Mouse (Mus musculus): ENCODE results near the gene 4930523C07Rik. TPM values are rescaled to one million over a fixed set of nuclear protein-coding genes. Genes with fewer than 3 reads are reported as not detected.

The 4930523C07Rik gene
- total RNA-seq (2014; fragmentation: Nextera tagmentation) (22.9 and 28.4 TPM in 2 replicates), total RNA-seq (2017) (53.9 and 82.3 TPM in 2 replicates)

- peak; percentile 79 for ATAC-seq (replicated peaks; ENCODE audit: poor library complexity, severe bottlenecking)
Observed at GRCm38 (mm10) chr1:160044237-160045021, at the start of gene 4930523C07Rik. Gene 4930523C07Rik, plus strand, starts transcription at chr1:160044382.

- ATAC-seq (replicated peaks; ENCODE audit: poor library complexity, severe bottlenecking) = peak; percentile 72
Observed at GRCm38 (mm10) chr1:159997329-159997728, 46.9 kb upstream of the 4930523C07Rik start.

GRCm38 (mm10) chr1:159998349-159998748, 45.8 kb upstream of the 4930523C07Rik start:
- peak; percentile 60 for ATAC-seq (replicated peaks; ENCODE audit: poor library complexity, severe bottlenecking)

- ATAC-seq (replicated peaks; ENCODE audit: poor library complexity, severe bottlenecking) = no peak
Observed at GRCm38 (mm10) chr1:159999232-159999631, 45.0 kb upstream of the 4930523C07Rik start.

- ATAC-seq (replicated peaks; ENCODE audit: poor library complexity, severe bottlenecking) = no peak
Observed at GRCm38 (mm10) chr1:160005319-160005718, 38.9 kb upstream of the 4930523C07Rik start.

- ATAC-seq (replicated peaks; ENCODE audit: poor library complexity, severe bottlenecking) = no peak
Observed at GRCm38 (mm10) chr1:160006919-160007588, 37.1 kb upstream of the 4930523C07Rik start.

GRCm38 (mm10) chr1:160013042-160013441, 31.1 kb upstream of the 4930523C07Rik start:
- peak; percentile 99 for ATAC-seq (replicated peaks; ENCODE audit: poor library complexity, severe bottlenecking)

- peak; percentile 57 for ATAC-seq (replicated peaks; ENCODE audit: poor library complexity, severe bottlenecking)
Observed at GRCm38 (mm10) chr1:160024339-160024980, 19.7 kb upstream of the 4930523C07Rik start.

GRCm38 (mm10) chr1:160025146-160025894, 18.9 kb upstream of the 4930523C07Rik start:
- peak; percentile 89 for ATAC-seq (replicated peaks; ENCODE audit: poor library complexity, severe bottlenecking)

- no peak for ATAC-seq (replicated peaks; ENCODE audit: poor library complexity, severe bottlenecking)
Observed at GRCm38 (mm10) chr1:160025895-160026255, 18.3 kb upstream of the 4930523C07Rik start.

- ATAC-seq (replicated peaks; ENCODE audit: poor library complexity, severe bottlenecking) = no peak
Observed at GRCm38 (mm10) chr1:160027939-160028338, 16.2 kb upstream of the 4930523C07Rik start.

- peak; percentile 86 for ATAC-seq (replicated peaks; ENCODE audit: poor library complexity, severe bottlenecking)
Observed at GRCm38 (mm10) chr1:160033948-160034598, 10.1 kb upstream of the 4930523C07Rik start.

- no peak for ATAC-seq (replicated peaks; ENCODE audit: poor library complexity, severe bottlenecking)
Observed at GRCm38 (mm10) chr1:160035561-160035960, 8.6 kb upstream of the 4930523C07Rik start.

GRCm38 (mm10) chr1:160036996-160037521, 7.1 kb upstream of the 4930523C07Rik start:
- peak; percentile 26; the same call in 1 of the 2 replicates for ATAC-seq (replicated peaks; ENCODE audit: poor library complexity, severe bottlenecking)

- ATAC-seq (replicated peaks; ENCODE audit: poor library complexity, severe bottlenecking) = peak; percentile 21
Observed at GRCm38 (mm10) chr1:160039951-160040645, 4.1 kb upstream of the 4930523C07Rik start.

GRCm38 (mm10) chr1:160041264-160041775, 2.9 kb upstream of the 4930523C07Rik start:
- peak; percentile 51 for ATAC-seq (replicated peaks; ENCODE audit: poor library complexity, severe bottlenecking)

- ATAC-seq (replicated peaks; ENCODE audit: poor library complexity, severe bottlenecking) = no peak
Observed at GRCm38 (mm10) chr1:160042351-160042750, 1.8 kb upstream of the 4930523C07Rik start.

- no peak for ATAC-seq (replicated peaks; ENCODE audit: poor library complexity, severe bottlenecking)
Observed at GRCm38 (mm10) chr1:160043271-160043975, 759 bp upstream of the 4930523C07Rik start.

Measured in granulocyte monocyte progenitor cell, adult 5-6 weeks (primary cell).